Mouse (Mus musculus): Measurements from ENCODE around the gene Scgb1b10.
"Not testable (repeated sequence)": the region's sequence is repeated elsewhere in the genome, so short reads cannot be mapped to it uniquely, and the experiment has no call there.

Gene Scgb1b10

GRCm38 (mm10) chr7:32100553-32100952, at the start of gene Scgb1b10:
TSS of gene Scgb1b10 (plus strand) at chr7:32100853.
- not testable (repeated sequence) for DNase-seq

All from layer of hippocampus, adult 9-11 months (tissue).